Mouse (Mus musculus) liver, adult 2 months (tissue): ENCODE results near the gene Pkp3. TPM values are rescaled to one million over a fixed set of nuclear protein-coding genes. Genes with fewer than 3 reads are reported as not detected.

ENCODE experiments used
- DNase-seq: peaks from one replicate; pipeline ENCODE4 v3.0.0-alpha.2; 2011; ENCODE audit warnings: low read depth, low spot score; ENCODE audit errors: extremely low read depth
- H3K27ac ChIP-seq: fragments of 200-500 bp; replicated peaks from 2 replicates; pipeline ENCODE4 v1.5.1; 2012; ENCODE audit warnings: low read depth, mild to moderate bottlenecking, control low read depth, inconsistent platforms, low read length; ENCODE audit not compliant: insufficient read depth
- H3K27me3 ChIP-seq: fragments of 200-500 bp; 2 replicates; pipeline ENCODE4 v1.6.1; 2012; ENCODE audit warnings: mild to moderate bottlenecking, moderate library complexity, low read length, inconsistent platforms; ENCODE audit not compliant: control insufficient read depth, insufficient read depth
- H3K36me3 ChIP-seq: fragments of 200-500 bp; 2 replicates; pipeline ENCODE4 v1.6.1; 2012; ENCODE audit warnings: low read length, inconsistent platforms; ENCODE audit not compliant: control insufficient read depth, insufficient read depth
- H3K4me1 ChIP-seq: fragments of 200-500 bp; 2 replicates; pipeline ENCODE4 v1.6.1; 2011; ENCODE audit warnings: low read length; ENCODE audit not compliant: control insufficient read depth, insufficient read depth
- H3K4me3 ChIP-seq: fragments of 200-500 bp; 2 replicates; pipeline ENCODE4 v1.5.1; 2011; ENCODE audit warnings: low read depth, mild to moderate bottlenecking, control low read depth, low read length, moderate library complexity; ENCODE audit not compliant: insufficient read depth
- H3K79me2 ChIP-seq: fragments of 200-500 bp; 2 replicates; pipeline ENCODE4 v1.6.1; 2012; ENCODE audit warnings: inconsistent platforms, mild to moderate bottlenecking, low read length, moderate library complexity; ENCODE audit not compliant: control insufficient read depth, insufficient read depth
- H3K9ac ChIP-seq: fragments of 200-500 bp; 2 replicates; pipeline ENCODE4 v1.6.1; 2012; ENCODE audit warnings: low read depth, mild to moderate bottlenecking, control low read depth, inconsistent platforms, low read length
- CTCF ChIP-seq: fragments of 200-500 bp; IDR thresholded peaks from 2 replicates; pipeline ENCODE4 v1.5.1; 2011; ENCODE audit warnings: low read depth, low read length, control low read depth
- POLR2A ChIP-seq: fragments of 200-500 bp; IDR thresholded peaks from 2 replicates; pipeline ENCODE4 v1.6.1; 2011; ENCODE audit warnings: low read length, control low read depth; ENCODE audit not compliant: insufficient read depth; ENCODE audit errors: extremely low read depth
- WGBS: fragments of 180-500 bp; shearing (Covaris S2); methylation state at CpG from one replicate; pipeline ENCODE4 v1.1.7; 2018; 5-methylcytosine and 5-hydroxymethylcytosine counted together
- polyA plus RNA-seq: library from polyadenylated mRNA; depleted of rRNA; stranded (reverse); fragments of >200 nt; gene quantifications from 2 replicates; pipeline ENCODE4 v1.2.3, GENCODE M21; 2012
- total RNA-seq: library from RNA; depleted of rRNA; stranded (reverse); fragments of >200 nt; gene quantifications from 2 replicates; pipeline ENCODE4 v1.2.3, GENCODE M21; 2014

Gene Pkp3
- total and polyA plus RNA-seq, 2 experiments = 0.83 to 2.0 TPM

- Histone ChIP-seq H3K36me3 (no peaks in the 10 kb centered on the region), H3K27ac (peak overlapping the region; percentile 97), H3K4me3 (peak overlapping the region; percentile 44), H3K9ac (peak overlapping the region; percentile 76), H3K4me1 (peaks cover 15% of the 10 kb centered on the region), H3K27me3 (no peaks in the 10 kb centered on the region), H3K79me2 (no peaks in the 10 kb centered on the region)
- DNase-seq = peak; percentile 82
- no peak for TF ChIP-seq POLR2A
- TF ChIP-seq CTCF = no peak
- 17% methylated on average over 4 of the region's 4 CpGs for WGBS
These were observed 26.0 kb upstream of the Pkp3 start for GRCm38 (mm10) chr7:141052016-141052415.

- no peak for TF ChIP-seq CTCF
- no peak for TF ChIP-seq POLR2A
- peak overlapping the region; percentile 76 for H3K9ac ChIP-seq
- peak; percentile 92 for DNase-seq
- no peaks in the 10 kb centered on the region for H3K36me3 ChIP-seq
- H3K79me2 ChIP-seq = no peaks in the 10 kb centered on the region
- WGBS = 23% methylated on average over 2 of the region's 2 CpGs
- peaks cover 13% of the 10 kb centered on the region for H3K4me1 ChIP-seq
- H3K27ac ChIP-seq = peak overlapping the region; percentile 97
- H3K27me3 ChIP-seq = no peaks in the 10 kb centered on the region
- H3K4me3 ChIP-seq = peak overlapping the region; percentile 33; the same call in 1 of the 2 replicates
These were observed 25.6 kb upstream of the Pkp3 start for GRCm38 (mm10) chr7:141052421-141052820.

GRCm38 (mm10) chr7:141055785-141056184 lies 22.2 kb upstream of the Pkp3 start:
- WGBS = 68% methylated on average over 4 of the region's 4 CpGs
- no peaks in the 10 kb centered on the region for H3K79me2 ChIP-seq
- no peaks in the 10 kb centered on the region for H3K36me3 ChIP-seq
- no peak for DNase-seq
- H3K4me1 ChIP-seq = peaks cover 7% of the 10 kb centered on the region
- peaks cover 5% of the 10 kb centered on the region for H3K27me3 ChIP-seq
- H3K4me3 ChIP-seq = no peak overlapping the region
- H3K27ac ChIP-seq = no peak overlapping the region
- TF ChIP-seq POLR2A = no peak
- peak; percentile 16; the same call in 1 of the 2 replicates for TF ChIP-seq CTCF
- no peak overlapping the region for H3K9ac ChIP-seq

GRCm38 (mm10) chr7:141056976-141057375 lies 21.0 kb upstream of the Pkp3 start:
- Histone ChIP-seq H3K9ac (no peak overlapping the region), H3K4me1 (peaks cover 7% of the 10 kb centered on the region), H3K79me2 (no peaks in the 10 kb centered on the region), H3K36me3 (no peaks in the 10 kb centered on the region), H3K4me3 (no peak overlapping the region), H3K27ac (no peak overlapping the region), H3K27me3 (peaks cover 10% of the 10 kb centered on the region)
- 85% methylated on average over 6 of the region's 6 CpGs for WGBS
- TF ChIP-seq POLR2A (no peak), CTCF (no peak)
- DNase-seq = peak; percentile 15

GRCm38 (mm10) chr7:141057541-141057940 lies 20.5 kb upstream of the Pkp3 start:
- Histone ChIP-seq H3K27me3 (peaks cover 10% of the 10 kb centered on the region), H3K36me3 (no peaks in the 10 kb centered on the region), H3K9ac (no peak overlapping the region), H3K79me2 (no peaks in the 10 kb centered on the region), H3K4me3 (no peak overlapping the region), H3K27ac (no peak overlapping the region), H3K4me1 (peaks cover 7% of the 10 kb centered on the region)
- peak; percentile 26 for DNase-seq
- WGBS = 90% methylated on average over 1 of the region's 1 CpGs
- TF ChIP-seq CTCF = no peak
- no peak for TF ChIP-seq POLR2A

- no peak overlapping the region for H3K4me3 ChIP-seq
- DNase-seq = no peak
- no peaks in the 10 kb centered on the region for H3K36me3 ChIP-seq
- peaks cover 10% of the 10 kb centered on the region for H3K27me3 ChIP-seq
- 90% methylated on average over 14 of the region's 14 CpGs for WGBS
- H3K27ac ChIP-seq = no peak overlapping the region
- no peak overlapping the region for H3K9ac ChIP-seq
- peaks cover 2% of the 10 kb centered on the region; the same call in 1 of the 2 replicates for H3K4me1 ChIP-seq
- TF ChIP-seq POLR2A = no peak
- no peak for TF ChIP-seq CTCF
- H3K79me2 ChIP-seq = no peaks in the 10 kb centered on the region
These were observed 19.2 kb upstream of the Pkp3 start for GRCm38 (mm10) chr7:141058601-141059341.
